Mouse (Mus musculus): ENCODE measurements around the gene Nipal1. TPM values are rescaled to one million over a fixed set of nuclear protein-coding genes. Genes with fewer than 3 reads are reported as not detected.
A peak's percentile ranks its signal among the peaks of the same experiment; 100 is the strongest.

Nipal1 gene
- total RNA-seq, 2 experiments from 2014 or later = not detected

DNA sequence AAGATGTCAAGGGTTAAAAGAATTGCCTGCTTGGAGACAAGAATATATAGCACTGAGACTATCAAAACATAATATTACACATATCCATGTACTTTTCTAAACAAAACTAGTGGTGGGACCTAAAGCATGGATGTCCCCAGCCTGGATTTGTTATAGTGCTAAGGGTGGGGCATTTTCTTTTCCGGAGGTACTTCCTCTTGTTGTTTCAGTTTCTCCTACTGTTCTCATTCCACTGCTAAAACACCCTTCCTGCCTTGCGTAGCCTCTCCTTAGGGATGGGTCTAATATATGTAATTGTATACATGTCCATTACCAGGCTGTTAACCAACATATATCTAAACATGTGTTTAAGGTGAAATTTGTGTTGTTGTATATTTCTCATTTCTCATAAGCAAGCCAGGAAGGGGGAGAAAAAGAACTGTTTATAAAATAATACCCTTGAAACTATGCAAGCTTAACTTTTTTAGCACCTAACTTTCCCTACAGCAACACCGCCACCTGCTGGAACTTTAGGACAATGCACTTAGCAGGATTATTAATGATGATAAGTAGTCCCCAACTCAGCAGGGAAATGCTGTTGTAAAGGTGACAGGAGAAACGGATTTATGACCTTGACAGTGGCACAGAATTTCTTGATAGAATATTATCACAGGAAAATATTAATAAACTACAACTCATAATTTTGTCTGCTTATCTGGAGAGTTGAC, 63.1 kb downstream of the Nipal1 start:
- intact Hi-C loops (cut with DNase I) = loop anchor here (2.0 to 5.0 kb wide), 2 partner anchors 46 to 358 kb away; no protein-coding TSS in a partner anchor
- peak; percentile 55 for DNase-seq
- TF ChIP-seq CTCF (IDR thresholded peaks at IDR 0.05) = peak; percentile 91
- H3K4me3 ChIP-seq = no peak overlapping the region
- no peak overlapping the region for H3K27ac ChIP-seq

DNA sequence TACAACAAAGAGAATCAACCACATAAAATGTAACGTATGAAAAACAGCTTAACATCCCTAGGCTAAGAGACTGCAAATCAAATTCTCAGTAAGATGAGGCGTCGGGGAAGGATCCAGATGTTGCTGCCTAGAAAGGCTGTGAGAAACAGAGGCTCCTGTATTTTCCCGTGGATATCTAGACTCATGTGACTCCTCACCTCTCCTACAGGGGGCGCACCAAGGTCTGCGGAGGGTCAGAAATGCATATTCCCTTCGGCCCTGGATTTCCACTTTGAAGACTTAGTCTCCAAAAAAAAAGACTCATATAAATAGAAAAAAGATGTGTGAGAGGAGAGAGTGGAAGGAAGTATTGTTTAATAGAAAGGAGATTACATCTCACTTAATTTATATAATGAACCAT, 73.0 kb downstream of the Nipal1 start:
- TF ChIP-seq CTCF (IDR thresholded peaks at IDR 0.05) = peak; percentile 39
- no peak overlapping the region for H3K27ac ChIP-seq
- no peak for DNase-seq
- no peak overlapping the region for H3K4me3 ChIP-seq
- intact Hi-C loops (cut with DNase I) = no loop called here

Other genes with a start within 250 kb of the Nipal1 start
- under 1 TPM; 0.08 to 0.10 TPM for gene Corin, start 143.3 kb upstream of the Nipal1 start, total RNA-seq (2021)
- gene Nfxl1, start 88.1 kb upstream of the Nipal1 start, total RNA-seq (2021) = 1 to 10 TPM; 4.7 to 5.2 TPM
- gene Zar1, start 66.5 kb upstream of the Nipal1 start, total RNA-seq (2021) = not detected
- not detected for gene Gm5868, start 60.2 kb upstream of the Nipal1 start, total RNA-seq (2021)
- not detected for gene Cnga1, start 3.5 kb upstream of the Nipal1 start, total RNA-seq (2021)
- gene Txk, start 105.0 kb downstream of the Nipal1 start, total RNA-seq (2021) = under 1 TPM in 1 of 2 experiments, not detected in 1; 0.06 TPM
- 1 to 10 TPM; 1.2 to 1.4 TPM for gene Tec, start 220.7 kb downstream of the Nipal1 start, total RNA-seq (2021)

Measured in gastrocnemius, adult 2 months (tissue).